Mouse (Mus musculus) heart, embryonic 11.5 days (tissue): ENCODE measurements around the gene Cyb5rl. TPM values are rescaled to one million over a fixed set of nuclear protein-coding genes. Genes with fewer than 3 reads are reported as not detected.
"Not testable (repeated sequence)": the region's sequence is repeated elsewhere in the genome, so short reads cannot be mapped to it uniquely, and the experiment has no call there.

Experiments
- ATAC-seq: fragments of 200-750 bp; cut with Nextera tagmentation; replicated peaks from 2 replicates; pipeline ENCODE4 v1.8.0; 2017; ENCODE audit warnings: moderate library complexity; ENCODE audit not compliant: insufficient number of reproducible peaks, low FRiP score, low TSS enrichment
- H3K27ac ChIP-seq: fragments of 300-500 bp; sonication (generic); 2 replicates; pipeline ENCODE4 v1.5.1; 2014; ENCODE audit warnings: mild to moderate bottlenecking, low read depth, low read length
- H3K27me3 ChIP-seq: fragments of 300-500 bp; sonication (generic); 2 replicates; pipeline ENCODE4 v1.6.1; 2014; ENCODE audit warnings: mild to moderate bottlenecking, low read length, mixed read lengths; ENCODE audit not compliant: control insufficient read depth, insufficient read depth
- H3K36me3 ChIP-seq: fragments of 300-500 bp; sonication (generic); 2 replicates; pipeline ENCODE4 v1.6.1; 2014; ENCODE audit warnings: mild to moderate bottlenecking, low read length, moderate library complexity, mixed read lengths; ENCODE audit not compliant: control insufficient read depth, insufficient read depth
- H3K4me1 ChIP-seq: fragments of 300-500 bp; sonication (generic); 2 replicates; pipeline ENCODE4 v1.6.1; 2014; ENCODE audit warnings: low read length; ENCODE audit not compliant: control insufficient read depth, insufficient read depth
- H3K4me2 ChIP-seq: fragments of 300-500 bp; sonication (generic); 2 replicates; pipeline ENCODE4 v1.6.1; 2014; ENCODE audit warnings: mild to moderate bottlenecking, moderate library complexity
- H3K4me3 ChIP-seq: fragments of 300-500 bp; sonication (generic); 2 replicates; pipeline ENCODE4 v1.5.1; 2014; ENCODE audit warnings: low read depth, low read length
- H3K9ac ChIP-seq: fragments of 300-500 bp; sonication (generic); 2 replicates; pipeline ENCODE4 v1.6.1; 2014; ENCODE audit warnings: mild to moderate bottlenecking, low read depth, low read length, moderate library complexity
- H3K9me3 ChIP-seq: fragments of 300-500 bp; sonication (generic); replicated peaks from 2 replicates; pipeline ENCODE4 v1.6.1; 2016; ENCODE audit warnings: low read length; ENCODE audit not compliant: control insufficient read depth
- WGBS: fragments of 180-500 bp; shearing (Covaris S2); extraction: QIAGEN DNeasy Blood & Tissue Kit; methylation state at CpG from one replicate; pipeline ENCODE4 v1.1.7; 2014; ENCODE audit not compliant: insufficient replicate concordance; 5-methylcytosine and 5-hydroxymethylcytosine counted together
- polyA plus RNA-seq: library from polyadenylated mRNA; unstranded; fragments of >200 nt; fragmentation: Nextera tagmentation; extraction: Ambion mirVana; gene quantifications from 2 replicates; pipeline ENCODE4 v1.2.1, GENCODE M21; 2014

Cyb5rl gene
- polyA plus RNA-seq, 1 experiment from 2014 or later: 3.7 TPM

GRCm38 (mm10) chr4:107102220-107102619 is 35.4 kb downstream of the Cyb5rl start:
- Histone ChIP-seq H3K9ac (no peak overlapping the region), H3K9me3 (no peaks in the 10 kb centered on the region), H3K4me1 (0 out of 2 replicates have a peak, but pooled peaks cover 3% of the 10 kb centered on the region), H3K27me3 (no peaks in the 10 kb centered on the region), H3K4me3 (no peak overlapping the region), H3K4me2 (no peak overlapping the region), H3K36me3 (no peaks in the 10 kb centered on the region), H3K27ac (no peak overlapping the region)
- no peak for ATAC-seq
- WGBS: 70% methylated on average over 8 of the region's 8 CpGs

- H3K4me2 ChIP-seq: no peak overlapping the region
- WGBS: 83% methylated on average over 16 of the region's 16 CpGs
- H3K9me3 ChIP-seq: no peaks in the 10 kb centered on the region
- ATAC-seq: no peak
- H3K36me3 ChIP-seq: no peaks in the 10 kb centered on the region
- H3K27ac ChIP-seq: no peak overlapping the region
- 0 out of 2 replicates have a peak, but pooled peaks cover 5% of the 10 kb centered on the region for H3K4me1 ChIP-seq
- no peaks in the 10 kb centered on the region for H3K27me3 ChIP-seq
- H3K9ac ChIP-seq: no peak overlapping the region
- H3K4me3 ChIP-seq: no peak overlapping the region
Measured at GRCm38 (mm10) chr4:107106777-107107176, 40.0 kb downstream of the Cyb5rl start.

- Histone ChIP-seq H3K27me3 (no peaks in the 10 kb centered on the region), H3K4me3 (no peak overlapping the region), H3K4me2 (no peak overlapping the region), H3K9ac (no peak overlapping the region), H3K4me1 (0 out of 2 replicates have a peak, but pooled peaks cover 2% of the 10 kb centered on the region), H3K36me3 (no peaks in the 10 kb centered on the region), H3K27ac (no peak overlapping the region), H3K9me3 (no peaks in the 10 kb centered on the region)
- 53% methylated on average over 13 of the region's 13 CpGs for WGBS
- no peak for ATAC-seq
Measured at GRCm38 (mm10) chr4:107108291-107108731, 41.5 kb downstream of the Cyb5rl start.

- ATAC-seq: not testable (repeated sequence)
Measured at GRCm38 (mm10) chr4:107109181-107109580, 42.4 kb downstream of the Cyb5rl start.

GRCm38 (mm10) chr4:107114278-107114677 is 47.5 kb downstream of the Cyb5rl start:
- Histone ChIP-seq H3K4me1 (no peaks in the 10 kb centered on the region), H3K9ac (no peak overlapping the region), H3K27ac (no peak overlapping the region), H3K36me3 (no peaks in the 10 kb centered on the region), H3K4me2 (no peak overlapping the region), H3K27me3 (no peaks in the 10 kb centered on the region), H3K4me3 (no peak overlapping the region), H3K9me3 (no peaks in the 10 kb centered on the region)
- no peak for ATAC-seq
- 47% methylated on average over 8 of the region's 8 CpGs for WGBS

More at GRCm38 (mm10) chr4:107109181-107109580, 42.4 kb downstream of the Cyb5rl start:
- not testable (repeated sequence) for H3K4me1 ChIP-seq, H3K27ac ChIP-seq, H3K9me3 ChIP-seq, H3K9ac ChIP-seq, H3K4me2 ChIP-seq, H3K4me3 ChIP-seq, H3K27me3 ChIP-seq, H3K36me3 ChIP-seq
- 79% methylated on average over 6 of the region's 6 CpGs for WGBS

- no peak overlapping the region for H3K9ac ChIP-seq
- no peak overlapping the region for H3K27ac ChIP-seq
- H3K4me1 ChIP-seq: no peaks in the 10 kb centered on the region
- H3K4me2 ChIP-seq: no peak overlapping the region
- ATAC-seq: no peak
- no peaks in the 10 kb centered on the region for H3K36me3 ChIP-seq
- 0 out of 2 replicates have a peak, but pooled peaks cover 2% of the 10 kb centered on the region for H3K27me3 ChIP-seq
- no peak overlapping the region for H3K4me3 ChIP-seq
- H3K9me3 ChIP-seq: no peaks in the 10 kb centered on the region
- 62% methylated on average over 2 of the region's 2 CpGs for WGBS
Measured at GRCm38 (mm10) chr4:107117741-107118385, 51.1 kb downstream of the Cyb5rl start.

GRCm38 (mm10) chr4:107119056-107119455 is 52.3 kb downstream of the Cyb5rl start:
- Histone ChIP-seq H3K36me3 (no peaks in the 10 kb centered on the region), H3K4me3 (no peak overlapping the region), H3K4me1 (no peaks in the 10 kb centered on the region), H3K4me2 (no peak overlapping the region), H3K9me3 (no peaks in the 10 kb centered on the region), H3K27me3 (0 out of 2 replicates have a peak, but pooled peaks cover 2% of the 10 kb centered on the region), H3K9ac (no peak overlapping the region), H3K27ac (no peak overlapping the region)
- 62% methylated on average over 3 of the region's 4 CpGs for WGBS
- ATAC-seq: no peak

GRCm38 (mm10) chr4:107120676-107121075 is 53.9 kb downstream of the Cyb5rl start:
- Histone ChIP-seq H3K27me3 (peaks cover 6% of the 10 kb centered on the region; the same call in 1 of the 2 replicates), H3K4me1 (no peaks in the 10 kb centered on the region), H3K36me3 (no peaks in the 10 kb centered on the region), H3K4me3 (no peak overlapping the region), H3K9ac (no peak overlapping the region), H3K27ac (no peak overlapping the region), H3K9me3 (no peaks in the 10 kb centered on the region), H3K4me2 (no peak overlapping the region)
- 87% methylated on average over 6 of the region's 6 CpGs for WGBS
- ATAC-seq: no peak
